Mouse (Mus musculus) liver, adult 2 months (tissue): ENCODE measurements at regions not wholly inside any gene's neighbourhood (a gene's known extent, or its start where the extent isn't known, plus 50 kb on each side); places are given as distances from the start of the nearest gene placed in this dataset.

Experiments used
- CTCF ChIP-seq: fragments of 200-500 bp; IDR thresholded peaks from 2 replicates; pipeline ENCODE4 v1.5.1; 2011; ENCODE audit warnings: low read depth, low read length, control low read depth
- POLR2A ChIP-seq: fragments of 200-500 bp; IDR thresholded peaks from 2 replicates; pipeline ENCODE4 v1.6.1; 2011; ENCODE audit warnings: low read length, control low read depth; ENCODE audit not compliant: insufficient read depth; ENCODE audit errors: extremely low read depth

DNA sequence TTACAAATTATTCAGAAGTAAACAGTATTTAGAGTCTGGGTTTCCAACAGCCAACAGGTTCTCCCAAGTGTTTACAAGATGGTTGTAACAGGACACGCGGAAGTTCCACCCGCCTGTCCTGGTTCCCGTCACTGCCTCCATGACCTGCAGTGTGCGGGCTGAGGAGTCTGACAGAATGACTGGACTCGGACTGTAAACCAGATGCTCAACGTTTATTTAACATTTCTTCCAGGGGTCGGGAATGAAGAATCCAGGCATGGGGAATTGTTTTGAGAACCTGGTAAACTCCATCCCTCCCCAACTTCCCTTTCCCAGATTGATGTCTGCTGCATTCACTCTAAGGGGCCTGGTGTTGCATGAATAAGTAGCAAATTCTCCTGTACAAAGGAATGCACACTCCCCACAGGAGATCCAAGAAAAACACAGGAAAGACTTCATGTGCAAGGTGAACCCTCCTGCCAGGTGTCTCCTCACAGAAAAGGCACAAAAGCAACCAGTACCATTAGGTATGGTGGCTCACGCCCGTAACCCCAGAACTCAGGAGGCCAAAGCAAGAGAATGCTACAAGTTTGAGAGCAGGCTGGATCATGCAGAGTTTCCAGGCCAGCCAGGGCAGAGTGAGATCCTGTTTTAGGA, 151.1 kb upstream of the Irf2bp2 start:
- TF ChIP-seq POLR2A, result no peak
- no peak for TF ChIP-seq CTCF
